Mouse (Mus musculus): ENCODE data around the gene 1700019N19Rik.
A peak's percentile ranks its signal among the peaks of the same experiment; 100 is the strongest.

The 1700019N19Rik gene

DNA sequence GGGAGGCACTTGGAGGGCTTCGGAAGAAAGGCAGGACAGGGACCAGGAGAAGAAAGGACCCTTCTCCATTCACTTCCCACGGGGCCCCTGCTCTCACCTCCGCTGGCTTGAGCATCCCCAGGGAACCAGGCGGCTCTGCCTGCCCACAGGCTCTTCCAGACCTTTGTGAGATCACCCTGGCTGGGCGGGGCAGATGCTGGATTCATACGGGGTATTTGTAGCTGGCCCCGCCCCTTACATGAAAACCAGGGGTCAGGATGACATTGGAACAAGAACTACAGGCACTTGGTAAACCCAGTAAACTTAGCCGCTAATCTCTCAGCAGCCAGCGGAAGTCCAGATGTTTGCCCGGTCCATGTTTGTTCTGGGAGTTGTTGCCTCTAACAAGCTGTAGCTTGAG is at the start of gene 1700019N19Rik:
Gene 1700019N19Rik (minus strand): TSS at position 178 of the 400 bp plus-strand sequence.
- no peak for DNase-seq (ENCODE audit: low spot score)

DNA sequence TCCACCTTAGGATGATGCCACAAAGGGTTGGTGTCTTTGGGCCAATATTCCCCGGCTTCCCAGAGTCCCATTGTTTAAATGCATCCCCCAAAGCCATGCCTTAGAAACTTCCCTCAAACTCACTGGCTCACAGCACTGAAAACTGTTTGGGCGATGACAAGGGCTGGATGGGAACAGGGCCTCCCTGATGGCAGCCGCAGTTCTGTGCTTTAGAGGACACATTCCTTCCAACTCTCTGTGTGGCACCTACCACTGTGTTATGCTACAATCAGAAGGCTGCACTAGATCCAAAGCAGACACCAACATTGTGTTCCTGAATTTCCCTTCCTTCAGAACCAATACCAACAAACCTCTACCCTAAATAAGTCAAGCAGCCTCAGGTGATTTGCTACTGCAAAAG is 49.3 kb upstream of the 1700019N19Rik start:
- no peak for DNase-seq (ENCODE audit: low spot score)

GRCm38 (mm10) chr19:58840721-58841271 is 46.5 kb upstream of the 1700019N19Rik start:
- no peak for DNase-seq (ENCODE audit: low spot score)

DNA sequence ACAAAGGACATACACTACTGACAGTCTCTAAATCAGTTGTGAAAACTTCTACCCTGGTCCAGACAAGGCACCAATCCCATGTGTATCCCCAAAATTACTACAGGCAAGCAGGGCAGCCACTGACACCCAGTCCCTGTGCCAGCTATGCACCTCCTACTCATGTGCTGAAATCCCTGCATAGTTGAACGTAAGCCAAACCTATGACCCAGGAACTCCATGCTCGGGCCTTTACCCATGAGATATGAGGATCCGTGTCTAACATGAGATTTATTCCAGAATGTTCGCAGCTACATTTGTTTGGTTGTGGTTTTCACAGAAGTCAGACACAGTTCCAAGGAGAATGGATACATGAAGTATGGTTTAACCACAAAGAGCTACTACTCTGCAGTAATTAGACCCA is 45.5 kb upstream of the 1700019N19Rik start:
- DNase-seq (ENCODE audit: low spot score): no peak

- no peak for DNase-seq (ENCODE audit: low spot score)
Observed at GRCm38 (mm10) chr19:58839345-58839744, 45.1 kb upstream of the 1700019N19Rik start.

DNA sequence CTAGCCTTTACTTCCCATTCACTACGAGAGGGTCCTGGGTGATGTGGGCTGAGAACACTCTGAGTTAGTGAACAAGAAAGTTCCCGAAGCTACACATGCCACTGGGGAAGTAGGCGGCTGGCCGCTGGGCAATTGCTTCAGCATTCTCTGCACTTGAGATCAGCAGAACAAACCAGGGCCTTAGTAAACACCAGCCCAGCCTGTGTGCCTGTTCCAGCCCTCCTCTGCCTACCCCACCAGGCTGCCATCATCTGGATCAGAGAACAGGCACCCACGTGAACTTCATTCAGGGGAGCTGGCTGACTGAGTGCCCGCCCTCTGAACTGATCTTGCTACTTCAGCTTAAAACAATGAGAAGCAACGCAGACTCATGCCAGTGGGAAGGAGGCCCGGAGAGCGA is 44.4 kb upstream of the 1700019N19Rik start:
- peak; percentile 50 for DNase-seq (ENCODE audit: low spot score)

DNA sequence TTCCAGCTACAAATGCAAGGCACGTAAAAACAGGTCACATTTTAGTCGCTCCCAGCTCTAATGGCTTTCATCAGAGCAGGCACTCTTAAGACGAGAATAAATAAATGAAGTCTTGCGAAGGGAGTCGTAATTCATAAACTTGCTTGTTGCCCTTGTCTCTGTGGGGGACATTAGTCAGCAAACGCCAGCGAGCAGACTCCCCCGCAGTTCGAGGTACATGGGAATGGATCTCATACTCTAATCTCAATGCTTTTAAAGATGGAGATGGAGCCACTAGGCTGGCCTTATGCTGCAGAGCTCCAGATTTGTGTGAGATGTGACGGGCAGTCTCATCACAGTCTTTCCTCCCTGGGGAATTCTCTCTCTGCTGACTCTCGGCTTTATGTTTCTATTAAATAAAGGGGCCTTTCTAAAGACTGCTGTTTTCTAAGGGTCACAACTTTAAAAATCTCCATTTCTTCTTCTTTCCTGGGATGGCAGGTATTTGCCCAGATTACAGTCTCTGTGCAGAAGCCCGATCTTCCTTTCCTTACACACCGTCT is 39.4 kb upstream of the 1700019N19Rik start:
- no peak for DNase-seq (ENCODE audit: low spot score)

DNA sequence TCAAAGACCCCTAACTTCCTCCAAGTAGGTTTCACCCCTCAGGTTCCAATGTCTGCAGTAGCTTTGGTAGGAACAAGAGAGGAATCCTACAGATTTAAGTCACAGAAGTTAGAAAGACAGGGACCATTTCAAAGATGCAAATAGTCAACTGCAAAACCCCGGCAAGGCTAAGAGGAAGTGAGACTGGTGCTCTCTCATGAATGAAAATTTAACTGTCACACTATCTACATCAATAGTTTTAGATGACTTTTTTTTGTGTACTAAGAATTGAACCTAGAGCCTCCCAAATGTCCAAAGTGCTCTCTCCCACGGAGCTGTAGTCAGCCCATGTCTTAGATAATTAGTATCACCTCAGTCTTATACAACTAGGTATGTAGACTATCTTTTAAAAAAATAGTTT is 38.7 kb upstream of the 1700019N19Rik start:
- DNase-seq (ENCODE audit: low spot score): no peak

- no peak for DNase-seq (ENCODE audit: low spot score)
Observed at GRCm38 (mm10) chr19:58831280-58831922, 37.1 kb upstream of the 1700019N19Rik start.

GRCm38 (mm10) chr19:58830182-58830581 is 35.9 kb upstream of the 1700019N19Rik start:
- peak; percentile 60 for DNase-seq (ENCODE audit: low spot score)

DNA sequence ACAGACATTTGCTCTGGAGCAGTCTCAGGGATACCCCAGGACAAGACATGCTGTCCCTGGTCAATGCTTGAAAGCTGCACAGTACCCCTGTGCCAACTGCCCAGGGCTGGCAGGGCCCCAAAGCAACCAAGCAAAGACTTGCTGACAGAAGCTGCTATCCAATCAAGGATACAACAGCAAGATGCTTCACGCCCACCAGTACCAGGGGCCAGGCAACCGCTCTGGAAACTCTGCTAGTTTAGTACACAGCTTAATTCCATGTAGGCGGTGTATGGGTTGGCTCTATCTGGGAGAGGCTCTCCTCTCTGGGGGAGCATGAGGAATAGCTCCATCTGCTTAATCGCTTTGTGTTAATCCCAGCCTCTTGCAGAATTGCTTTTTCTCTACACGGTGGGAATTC is 35.3 kb upstream of the 1700019N19Rik start:
- peak; percentile 84 for DNase-seq (ENCODE audit: low spot score)

- no peak for DNase-seq (ENCODE audit: low spot score)
Observed at GRCm38 (mm10) chr19:58827656-58828055, 33.4 kb upstream of the 1700019N19Rik start.

GRCm38 (mm10) chr19:58824316-58824715 is 30.1 kb upstream of the 1700019N19Rik start:
- DNase-seq (ENCODE audit: low spot score): no peak

- DNase-seq (ENCODE audit: low spot score): no peak
Observed at GRCm38 (mm10) chr19:58823301-58823700, 29.0 kb upstream of the 1700019N19Rik start.

- DNase-seq (ENCODE audit: low spot score): peak; percentile 83
Observed at GRCm38 (mm10) chr19:58822454-58823200, 28.4 kb upstream of the 1700019N19Rik start.

DNA sequence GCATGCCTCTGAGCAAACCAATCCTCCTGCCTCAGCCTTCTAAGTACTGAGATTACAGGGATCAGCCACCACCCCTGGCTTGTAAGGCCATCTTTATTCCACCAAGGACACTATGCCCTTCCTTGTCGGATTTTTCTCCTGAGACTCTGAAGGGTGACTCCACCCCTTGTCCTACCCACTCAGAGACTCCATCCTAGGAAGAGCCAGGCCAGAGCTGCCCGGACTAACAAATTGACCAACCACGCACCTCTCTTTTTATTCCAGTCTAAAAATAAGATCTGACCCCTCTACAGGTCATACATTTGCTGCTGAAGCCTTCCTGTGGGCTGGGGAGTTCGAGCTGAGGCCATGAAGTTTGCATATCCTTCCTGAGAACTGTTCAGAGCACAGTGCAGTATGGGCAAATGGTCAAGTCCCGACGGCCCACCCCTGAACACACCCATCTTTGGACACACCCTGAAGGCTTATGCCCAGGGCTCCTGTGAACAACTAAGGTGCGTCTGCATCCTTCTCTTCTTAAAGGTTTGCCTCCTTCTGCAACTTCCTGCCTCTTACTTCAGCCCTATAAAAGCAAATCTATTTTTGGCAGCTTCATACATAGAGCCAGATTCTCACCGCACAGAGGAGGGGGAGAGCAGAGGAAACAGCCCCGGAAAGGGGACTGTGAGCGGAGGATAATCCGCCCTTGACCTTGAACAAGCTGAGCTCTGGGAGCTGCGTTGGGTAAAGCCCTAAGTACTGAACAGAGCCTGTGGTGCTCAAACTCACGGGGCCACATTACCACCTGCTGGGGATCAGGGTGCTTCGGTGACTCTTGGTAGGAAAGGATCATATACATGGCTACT is 24.5 kb upstream of the 1700019N19Rik start:
- no peak for DNase-seq (ENCODE audit: low spot score)

- DNase-seq (ENCODE audit: low spot score): no peak
Observed at GRCm38 (mm10) chr19:58817398-58817797, 23.1 kb upstream of the 1700019N19Rik start.

DNA sequence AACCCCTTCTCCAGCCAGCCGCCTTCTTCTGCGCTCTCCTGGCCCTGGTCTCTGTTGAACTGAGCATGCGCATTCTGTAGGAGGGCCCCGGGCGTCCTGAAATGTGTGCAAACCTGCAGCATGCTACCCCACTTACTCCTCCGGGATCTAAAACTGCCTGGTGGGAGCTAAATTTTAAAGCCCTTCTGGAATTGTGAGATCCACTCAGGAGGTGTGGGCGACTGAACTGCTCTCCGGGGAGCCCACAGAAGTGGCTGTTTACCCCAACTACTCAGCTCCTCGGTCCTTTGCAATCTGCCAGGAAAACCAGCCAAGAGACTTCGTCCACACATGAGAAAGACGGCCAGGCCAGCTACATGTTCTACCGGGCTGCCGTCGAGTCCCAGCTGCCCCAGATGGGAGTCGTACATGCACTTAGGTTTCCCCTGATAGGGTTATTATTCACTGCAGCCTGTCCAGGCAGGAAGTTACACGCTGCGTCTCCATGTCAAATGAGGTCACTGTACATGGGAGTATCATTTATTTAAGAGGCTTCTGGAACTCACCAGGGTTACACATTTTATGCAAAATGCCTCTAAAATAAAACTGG is 22.3 kb upstream of the 1700019N19Rik start:
- peak; percentile 65 for DNase-seq (ENCODE audit: low spot score)

GRCm38 (mm10) chr19:58815179-58815922 is 21.1 kb upstream of the 1700019N19Rik start:
- no peak for DNase-seq (ENCODE audit: low spot score)

DNA sequence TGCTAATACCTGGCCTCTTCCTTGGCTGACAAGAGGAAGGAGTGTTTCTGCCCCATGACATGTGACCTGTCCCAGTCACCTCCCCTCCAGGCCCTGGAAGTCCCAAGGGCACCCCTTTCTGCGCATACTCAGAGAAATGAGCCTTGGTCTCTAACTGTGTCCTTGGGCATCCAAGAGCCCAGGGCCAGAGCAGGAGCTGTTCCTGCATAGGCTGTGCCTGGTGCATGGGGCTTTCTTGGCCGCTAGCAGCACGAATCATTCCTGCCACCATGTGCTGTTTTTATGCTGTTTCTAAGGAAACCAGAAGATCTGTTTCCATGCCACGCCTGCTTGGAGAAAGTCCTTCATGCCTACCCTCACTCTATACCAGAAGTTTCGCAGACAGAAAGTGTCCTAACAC is 16.3 kb upstream of the 1700019N19Rik start:
- DNase-seq (ENCODE audit: low spot score): no peak

- DNase-seq (ENCODE audit: low spot score): no peak
Observed at GRCm38 (mm10) chr19:58808864-58809263, 14.6 kb upstream of the 1700019N19Rik start.
